In the genomic region with DNA sequence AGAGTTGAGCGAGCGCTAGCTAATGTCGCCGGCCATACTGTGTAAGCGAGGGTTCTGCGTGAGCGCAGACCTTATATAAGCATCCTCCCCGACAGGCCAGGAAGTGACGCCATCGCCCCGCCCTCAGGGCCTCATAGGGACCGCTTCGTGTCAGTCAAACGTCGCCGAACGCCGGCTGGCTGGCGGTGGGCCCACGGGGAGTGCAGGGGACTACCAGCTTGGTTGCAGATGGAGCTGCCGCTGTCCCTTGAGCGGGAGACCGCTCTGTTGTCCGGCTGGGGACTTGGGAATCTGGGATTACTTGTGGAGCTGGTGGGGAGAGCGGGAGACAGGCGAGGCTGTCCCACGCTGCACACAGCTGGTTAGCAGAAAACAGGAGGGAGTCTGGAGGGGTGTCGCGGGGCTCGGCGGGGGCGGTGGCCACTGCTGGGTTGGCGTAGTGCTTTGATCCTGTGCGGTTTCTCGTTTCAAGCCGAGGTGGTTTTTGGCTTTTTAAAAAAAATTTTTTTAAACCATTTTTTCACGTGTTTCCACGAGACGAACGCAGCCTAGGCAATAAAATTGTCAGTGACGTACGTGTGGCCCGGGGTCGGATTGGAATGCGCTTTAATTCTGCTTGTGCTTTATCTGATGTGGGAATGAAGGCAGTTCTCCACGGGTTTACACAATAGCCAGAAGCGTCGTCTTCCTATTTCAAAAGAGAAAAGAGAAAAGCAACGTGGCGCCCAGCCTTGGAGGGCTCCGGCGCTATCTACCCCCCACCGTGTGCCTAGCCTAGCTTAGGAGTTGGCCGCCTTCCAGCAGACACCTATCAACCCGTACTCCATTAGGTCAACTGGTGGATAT, we compare ENCODE assay signal across 8 mouse cellular contexts. TPM values are rescaled to one million over a fixed set of nuclear protein-coding genes. Genes with fewer than 3 reads are reported as not detected.
DNase-seq lines count a peak whose midpoint lies in the region; ATAC-seq and TF ChIP-seq lines count a peak whose summit lies in the region.

Gene Amd1, minus strand, starts transcription at position 47 of the 846 bp plus-strand sequence.

- TF ChIP-seq CTCF in E14TG2a.4 (conservative IDR thresholded peaks at IDR 0.05; ENCODE audit: low read length): no peak
- TF ChIP-seq CTCF in heart, postnatal 0 days (IDR thresholded peaks at IDR 0.05; ENCODE audit: low read depth): no peak
- TF ChIP-seq CTCF in testis, adult 2 months (IDR thresholded peaks at IDR 0.05; ENCODE audit: control insufficient read depth, insufficient read depth, insufficient replicate concordance, low read depth, low read length): no peak

- ATAC-seq in forebrain, embryonic 12.5 days (ENCODE audit: low FRiP score): peak; percentile 98
- ATAC-seq in heart, postnatal 0 days (ENCODE audit: insufficient read depth, low read depth): peak; percentile 95
- peak; percentile 88 for ATAC-seq in liver, embryonic 16.5 days (ENCODE audit: low read depth)
- ATAC-seq in neural tube, embryonic 13.5 days (ENCODE audit: low read depth): peak; percentile 98

- peaks cover 9% of the 10 kb centered on the region for H3K9me3 ChIP-seq in E14TG2a.4 (ENCODE audit: low read length)
- no peaks in the 10 kb centered on the region for H3K9me3 ChIP-seq in forebrain, embryonic 12.5 days
- no peaks in the 10 kb centered on the region for H3K9me3 ChIP-seq in heart, postnatal 0 days (replicated peaks; ENCODE audit: control insufficient read depth, low read length)
- H3K9me3 ChIP-seq in liver, embryonic 16.5 days (replicated peaks; ENCODE audit: control insufficient read depth, low read length): peaks cover 6% of the 10 kb centered on the region
- H3K9me3 ChIP-seq in neural tube, embryonic 13.5 days: no peaks in the 10 kb centered on the region

- peaks cover 23% of the 10 kb centered on the region for H3K36me3 ChIP-seq in E14TG2a.4 (ENCODE audit: insufficient read depth, low read length)
- no peaks in the 10 kb centered on the region for H3K36me3 ChIP-seq in forebrain, embryonic 12.5 days (replicated peaks)
- no peaks in the 10 kb centered on the region for H3K36me3 ChIP-seq in heart, postnatal 0 days (replicated peaks; ENCODE audit: control insufficient read depth, insufficient read depth, low read length)
- no peaks in the 10 kb centered on the region; the same call in 1 of the 2 replicates for H3K36me3 ChIP-seq in liver, embryonic 16.5 days (ENCODE audit: control insufficient read depth, insufficient read depth)
- H3K36me3 ChIP-seq in neural tube, embryonic 13.5 days: no peaks in the 10 kb centered on the region
- H3K36me3 ChIP-seq in testis, adult 2 months (ENCODE audit: control insufficient read depth, insufficient read depth, low read length): no peaks in the 10 kb centered on the region

- peak; percentile 98 for DNase-seq in c-Kit-positive CD71-positive TER-119-positive erythroid progenitor cells, embryonic 14.5 days (ENCODE audit: low spot score)
- peak; percentile 99 for DNase-seq in heart, postnatal 0 days (ENCODE audit: low spot score)
- DNase-seq in kidney, postnatal 4 days: peak; percentile 100

- H3K9ac ChIP-seq in forebrain, embryonic 12.5 days: peak within 1 kb of the TSS; percentile 93
- H3K9ac ChIP-seq in heart, postnatal 0 days (replicated peaks; ENCODE audit: low read depth, low read length): peak within 1 kb of the TSS; percentile 98
- H3K9ac ChIP-seq in liver, embryonic 16.5 days (ENCODE audit: low read depth, low read length): peak within 1 kb of the TSS; percentile 93
- peak within 1 kb of the TSS; percentile 97 for H3K9ac ChIP-seq in neural tube, embryonic 13.5 days

- peaks cover 17% of the 10 kb centered on the region for H3K27me3 ChIP-seq in E14TG2a.4 (ENCODE audit: insufficient read depth, low read length)
- no peaks in the 10 kb centered on the region for H3K27me3 ChIP-seq in forebrain, embryonic 12.5 days
- no peaks in the 10 kb centered on the region for H3K27me3 ChIP-seq in heart, postnatal 0 days (ENCODE audit: control insufficient read depth, insufficient read depth, low read length)
- H3K27me3 ChIP-seq in liver, embryonic 16.5 days (ENCODE audit: control insufficient read depth, insufficient read depth, low read depth, low read length): no peaks in the 10 kb centered on the region
- no peaks in the 10 kb centered on the region for H3K27me3 ChIP-seq in neural tube, embryonic 13.5 days
- H3K27me3 ChIP-seq in testis, adult 2 months (ENCODE audit: control insufficient read depth, insufficient read depth, low read length): no peaks in the 10 kb centered on the region

- peak within 1 kb of the TSS; percentile 71 for H3K4me2 ChIP-seq in forebrain, embryonic 12.5 days
- H3K4me2 ChIP-seq in heart, postnatal 0 days (ENCODE audit: low read depth, low read length): peak within 1 kb of the TSS; percentile 97
- peak within 1 kb of the TSS; percentile 99 for H3K4me2 ChIP-seq in liver, embryonic 16.5 days (ENCODE audit: low read depth, low read length)
- H3K4me2 ChIP-seq in neural tube, embryonic 13.5 days: peak within 1 kb of the TSS; percentile 78

- under 1% methylated on average over 55 of the region's 55 CpGs for WGBS in forebrain, embryonic 12.5 days
- WGBS in heart, postnatal 0 days: under 1% methylated on average over 55 of the region's 55 CpGs
- under 1% methylated on average over 55 of the region's 55 CpGs for WGBS in liver, embryonic 16.5 days (ENCODE audit: insufficient replicate concordance)
- under 1% methylated on average over 55 of the region's 55 CpGs for WGBS in neural tube, embryonic 13.5 days

- peak within 1 kb of the TSS; percentile 97 for H3K27ac ChIP-seq in forebrain, embryonic 12.5 days
- H3K27ac ChIP-seq in heart, postnatal 0 days (ENCODE audit: low read depth): peak within 1 kb of the TSS; percentile 96
- H3K27ac ChIP-seq in liver, embryonic 16.5 days (ENCODE audit: low read length): peak within 1 kb of the TSS; percentile 93
- peak within 1 kb of the TSS; percentile 99 for H3K27ac ChIP-seq in neural tube, embryonic 13.5 days (replicated peaks)
- H3K27ac ChIP-seq in testis, adult 2 months (ENCODE audit: control insufficient read depth, insufficient read depth, low read depth, low read length): peak within 1 kb of the TSS; percentile 88

- no peak for TF ChIP-seq EP300 in heart, postnatal 0 days (IDR thresholded peaks at IDR 0.05; ENCODE audit: low read depth)

- peak within 1 kb of the TSS; percentile 93 for H3K4me3 ChIP-seq in E14TG2a.4 (replicated peaks; ENCODE audit: low read length)
- H3K4me3 ChIP-seq in forebrain, embryonic 12.5 days (replicated peaks): peak within 1 kb of the TSS; percentile 87
- H3K4me3 ChIP-seq in heart, postnatal 0 days (ENCODE audit: low read depth, low read length): peak within 1 kb of the TSS; percentile 99
- peak within 1 kb of the TSS; percentile 91 for H3K4me3 ChIP-seq in liver, embryonic 16.5 days (ENCODE audit: low read depth, low read length)
- peak within 1 kb of the TSS; percentile 88 for H3K4me3 ChIP-seq in neural tube, embryonic 13.5 days
- peak within 1 kb of the TSS; percentile 98 for H3K4me3 ChIP-seq in testis, adult 2 months (ENCODE audit: control insufficient read depth, low read depth, low read length)

- TF ChIP-seq POLR2A in testis, adult 2 months (IDR thresholded peaks at IDR 0.05; ENCODE audit: control insufficient read depth, low read depth, low read length): peak; percentile 79; the same call in 1 of the 2 replicates

- H3K4me1 ChIP-seq in E14TG2a.4 (replicated peaks; ENCODE audit: low read depth, low read length): peaks cover 36% of the 10 kb centered on the region
- H3K4me1 ChIP-seq in forebrain, embryonic 12.5 days: peaks cover 21% of the 10 kb centered on the region
- peaks cover 15% of the 10 kb centered on the region for H3K4me1 ChIP-seq in heart, postnatal 0 days (ENCODE audit: control insufficient read depth, insufficient read depth)
- peaks cover 23% of the 10 kb centered on the region for H3K4me1 ChIP-seq in liver, embryonic 16.5 days (ENCODE audit: control insufficient read depth, low read depth, low read length)
- H3K4me1 ChIP-seq in neural tube, embryonic 13.5 days (replicated peaks): peaks cover 36% of the 10 kb centered on the region
- peaks cover 4% of the 10 kb centered on the region for H3K4me1 ChIP-seq in testis, adult 2 months (ENCODE audit: control insufficient read depth, insufficient read depth, low read length)

RNA-seq across cellular contexts. Expression of gene Amd1, which starts in this region (rescaled TPM):
- polyA plus RNA-seq in forebrain, embryonic 12.5 days (2016; fragmentation: Nextera tagmentation; extraction: Ambion mirVana): 71.3 and 73.4 TPM in 2 replicates
- total RNA-seq in heart, postnatal 0 days (2014; rRNA removed; ENCODE audit: low replicate concordance): 38.9 and 48.5 TPM in 2 replicates
- polyA plus RNA-seq in heart, postnatal 0 days (2015; fragmentation: Nextera tagmentation; extraction: Ambion mirVana): 23.1 and 25.8 TPM in 2 replicates
- polyA plus RNA-seq in liver, embryonic 16.5 days (2015; fragmentation: Nextera tagmentation; extraction: Ambion mirVana): 33.5 and 37.6 TPM in 2 replicates
- polyA plus RNA-seq in neural tube, embryonic 13.5 days (2015; fragmentation: Nextera tagmentation; extraction: Ambion mirVana): 40.6 and 44.4 TPM in 2 replicates
- polyA plus RNA-seq in testis, adult 2 months (2012; rRNA removed): 17.9 and 18.8 TPM in 2 replicates

Comparison
In these comparisons a context has a peak if more than half of its experiments do, and no peak if none do; other contexts are left out.
1. Peak in every context shown above with its lines: DNase-seq, ATAC-seq, H3K4me3 ChIP-seq and H3K27ac ChIP-seq.